Mouse (Mus musculus) urinary bladder, postnatal 36 days (tissue): ENCODE results near the gene Gm21854.
"Not testable (repeated sequence)": the region's sequence is repeated elsewhere in the genome, so short reads cannot be mapped to it uniquely, and the experiment has no call there.

Experiments
- DNase-seq, 2 experiments: peaks; one replicate each; pipeline ENCODE4 v3.0.0; 2022; ENCODE audit warnings: low spot score in 2 of 2, mixed read lengths in 1 of 2

Gene Gm21854

GRCm38 (mm10) chrY:5656686-5657085, at the start of gene Gm21854:
Gene Gm21854, plus strand, starts transcription at chrY:5656986.
- DNase-seq, result not testable (repeated sequence)
